Mouse (Mus musculus) lung, adult 18-20 months (tissue): ENCODE results near the gene Eps8l2.

ENCODE experiments used
- DNase-seq, 2 experiments: peaks; one replicate each; pipeline ENCODE4 v3.0.0; 2022; ENCODE audit warnings: mixed read lengths in 2 of 2

The Eps8l2 gene

DNA sequence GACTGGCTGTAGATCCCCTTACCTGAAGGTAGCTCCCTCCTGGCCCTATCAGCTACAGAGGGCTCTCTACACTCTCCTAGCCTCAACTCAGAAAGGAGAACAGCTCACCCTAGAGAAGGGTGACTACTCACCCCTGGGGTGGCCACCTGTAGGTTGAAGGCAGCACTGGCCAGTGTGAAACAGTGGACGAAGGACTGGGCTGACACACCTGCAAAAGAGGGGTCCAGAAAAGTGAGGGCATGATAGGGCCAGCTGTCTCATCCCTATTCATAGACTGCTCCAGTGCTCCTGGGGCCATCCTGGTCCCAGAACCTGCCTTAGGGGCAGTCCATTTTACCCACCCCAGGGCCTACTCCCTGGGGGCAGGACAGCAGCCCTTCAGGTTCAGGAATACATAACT, 73.0 kb downstream of the Eps8l2 start:
- no peak for DNase-seq
